Mouse (Mus musculus) cerebellum, adult (tissue): ENCODE results near the gene Emid1.
A peak's percentile ranks its signal among the peaks of the same experiment; 100 is the strongest.

Experiments
- ATAC-seq: cut with Nextera tagmentation; 2 replicates; pipeline ENCODE4 v1.9.2; 2017; ENCODE audit warnings: mild to moderate bottlenecking, moderate library complexity, mixed read lengths; ENCODE audit not compliant: insufficient number of reproducible peaks, low FRiP score, low TSS enrichment

The Emid1 gene

GRCm38 (mm10) chr11:5151680-5152337 is at the start of gene Emid1:
Emid1 (minus strand) TSS chr11:5152257.
- no peak for ATAC-seq

- ATAC-seq, result no peak
Measured at GRCm38 (mm10) chr11:5199879-5200278, 47.8 kb upstream of the Emid1 start.

DNA sequence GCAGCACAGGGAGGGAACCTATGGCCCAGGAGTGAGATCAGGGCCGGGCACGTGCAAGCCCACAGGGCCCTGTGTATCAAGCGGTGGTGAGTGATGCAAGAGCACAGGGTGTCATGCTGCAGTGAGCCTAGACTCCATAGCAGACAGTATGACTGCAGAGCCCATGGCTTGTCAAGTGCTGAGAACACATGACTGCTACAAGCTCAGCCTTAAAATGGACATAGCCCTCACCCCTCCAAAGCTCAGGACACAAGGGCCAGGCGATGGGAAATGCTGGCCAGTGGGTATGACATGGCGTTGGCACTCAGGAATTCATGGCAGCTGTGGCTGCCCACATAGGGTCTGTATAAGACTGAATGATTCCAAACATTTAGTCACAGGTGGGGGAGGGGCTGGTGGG is 45.0 kb upstream of the Emid1 start:
- no peak for ATAC-seq

DNA sequence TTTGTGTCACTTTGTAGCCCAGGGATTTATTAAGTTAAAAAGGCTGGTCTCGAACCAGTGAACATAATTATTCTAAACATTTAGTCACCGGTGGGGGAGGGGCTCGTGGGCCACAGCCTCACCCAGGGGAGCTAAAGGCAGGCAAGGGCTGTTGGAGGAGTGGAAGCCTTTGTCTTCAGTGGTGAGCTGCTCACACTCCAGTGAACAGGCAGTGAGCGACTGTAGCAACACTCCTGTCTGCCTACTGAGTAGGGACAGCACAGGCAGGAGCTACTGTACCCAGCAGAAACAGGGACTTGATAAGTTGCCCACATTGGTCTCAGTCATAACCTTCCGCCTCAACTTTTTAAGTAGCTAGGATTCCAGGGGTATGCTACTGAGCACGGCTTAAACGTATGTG is 44.5 kb upstream of the Emid1 start:
- ATAC-seq, result no peak

DNA sequence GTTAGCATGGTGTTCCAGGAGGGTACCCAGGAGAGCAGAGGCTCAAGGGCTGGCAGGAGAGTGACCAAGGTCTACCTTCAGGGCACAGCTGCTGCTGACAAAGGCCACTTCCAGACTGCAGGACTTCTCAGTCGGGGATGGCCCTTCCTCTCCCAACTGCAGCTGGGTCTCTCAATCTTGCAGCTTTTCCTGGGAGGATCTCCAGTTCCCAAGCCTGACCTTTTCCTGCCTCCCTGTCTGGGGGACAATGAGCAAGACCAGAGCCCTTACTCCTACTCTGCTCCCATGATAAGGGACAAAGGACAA is 41.5 kb upstream of the Emid1 start:
- no peak for ATAC-seq

GRCm38 (mm10) chr11:5192840-5193575 is 41.0 kb upstream of the Emid1 start:
- ATAC-seq, result no peak

DNA sequence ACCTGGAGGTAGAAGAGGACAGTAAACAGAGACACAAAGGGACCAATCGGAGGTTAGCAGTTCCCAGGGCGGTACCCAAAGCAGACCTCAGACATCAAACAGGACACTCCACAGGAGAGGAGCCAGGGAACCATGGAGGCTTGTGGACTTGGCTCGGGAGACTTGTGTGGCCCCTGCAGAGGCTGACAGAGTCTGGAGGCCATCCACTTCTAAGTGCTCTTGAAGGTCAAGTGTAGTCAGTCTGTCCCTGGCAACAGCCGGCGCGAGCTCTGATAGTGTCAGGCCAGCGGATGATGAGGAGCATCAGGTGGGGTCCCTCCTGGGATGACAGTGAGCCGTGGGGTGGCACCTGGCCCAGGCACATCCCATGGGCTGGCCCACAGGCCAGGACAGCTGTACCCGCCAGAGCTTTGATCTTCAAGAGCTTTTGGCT is 40.0 kb upstream of the Emid1 start:
- ATAC-seq, result no peak

DNA sequence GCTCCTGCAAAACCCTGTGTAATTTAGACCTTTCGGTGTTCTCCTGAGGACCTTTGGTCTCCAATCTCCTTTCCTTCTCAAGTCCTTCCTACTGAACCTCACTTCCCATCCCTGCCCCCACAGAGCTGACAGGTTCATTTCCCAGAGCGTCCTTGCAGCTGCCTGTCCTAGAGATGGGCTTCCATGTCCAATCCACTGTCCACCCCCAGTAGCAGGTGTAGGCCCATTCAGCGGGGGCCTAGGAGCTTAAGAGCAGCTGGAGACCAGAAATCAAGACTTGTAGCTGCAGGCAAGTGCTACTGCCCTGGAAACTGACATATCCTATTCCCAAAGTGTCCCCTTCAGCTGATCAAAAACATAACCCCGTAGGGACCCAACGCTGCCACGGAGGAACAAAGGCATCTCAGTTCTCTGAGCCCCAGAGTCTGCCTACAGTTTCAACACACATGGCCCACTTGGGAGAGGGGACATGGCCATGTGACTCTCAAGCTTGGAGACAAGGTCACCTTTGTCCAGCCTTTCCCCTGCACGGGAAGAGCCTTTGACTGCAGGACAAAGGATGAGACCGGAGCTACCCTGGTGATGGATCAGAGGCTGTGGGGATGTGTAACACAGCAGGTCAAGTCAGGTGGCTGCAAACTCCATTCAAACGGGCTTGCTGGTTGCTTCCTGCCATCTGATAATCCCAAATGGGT is 37.3 kb upstream of the Emid1 start:
- ATAC-seq, result no peak

- no peak for ATAC-seq
Measured at GRCm38 (mm10) chr11:5188170-5188569, 36.1 kb upstream of the Emid1 start.

DNA sequence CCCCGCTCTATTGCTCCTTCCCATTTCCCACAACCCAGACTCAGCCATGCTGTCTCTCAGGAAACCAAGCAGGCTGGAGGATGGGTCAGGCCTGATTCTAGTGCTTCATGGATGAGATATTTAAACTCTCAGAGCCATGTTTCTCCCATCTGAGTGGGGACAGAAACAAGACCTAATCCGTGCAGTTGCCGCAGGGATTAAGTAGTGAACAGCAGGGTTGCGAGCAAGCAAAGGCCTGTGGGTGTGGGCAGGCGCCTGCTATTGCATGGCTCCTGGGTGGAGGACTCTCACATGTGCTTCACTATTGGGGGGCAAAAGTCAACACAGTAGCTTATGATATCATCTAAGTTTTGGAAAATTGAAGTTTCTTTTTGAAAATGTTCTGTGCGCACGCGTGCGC is 32.8 kb upstream of the Emid1 start:
- ATAC-seq, result no peak

GRCm38 (mm10) chr11:5184250-5184649 is 32.2 kb upstream of the Emid1 start:
- no peak for ATAC-seq

- ATAC-seq, result no peak
Measured at GRCm38 (mm10) chr11:5182870-5183269, 30.8 kb upstream of the Emid1 start.

DNA sequence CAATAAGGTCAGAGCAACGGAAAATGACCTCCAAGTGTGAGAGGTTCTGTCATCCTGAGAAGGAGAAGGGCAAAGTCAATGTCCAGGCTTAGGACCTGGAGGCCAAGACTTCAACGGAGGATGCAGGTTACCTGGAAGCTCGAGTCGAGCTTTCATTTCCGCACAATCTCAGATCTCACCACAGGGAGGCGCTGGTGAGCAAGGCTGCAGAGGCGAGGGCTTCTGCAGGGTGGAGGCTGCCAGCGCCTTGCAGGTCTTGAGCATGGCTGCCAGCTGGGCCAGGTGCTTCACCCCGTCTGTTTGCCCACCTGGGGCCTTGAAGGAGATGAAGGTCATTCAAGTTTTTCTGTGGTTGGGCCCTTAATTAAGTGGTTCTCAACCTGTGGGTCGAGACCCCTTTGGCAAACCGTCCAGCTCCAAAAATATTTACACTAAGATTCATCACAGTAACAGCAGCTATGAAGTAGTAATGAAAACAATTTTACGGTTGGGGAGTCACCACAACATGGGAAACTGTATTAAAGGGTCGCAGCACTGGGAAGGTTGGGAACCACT is 29.9 kb upstream of the Emid1 start:
- 0 out of 2 replicates have a peak, but pooled peaks have one; percentile 40 for ATAC-seq

DNA sequence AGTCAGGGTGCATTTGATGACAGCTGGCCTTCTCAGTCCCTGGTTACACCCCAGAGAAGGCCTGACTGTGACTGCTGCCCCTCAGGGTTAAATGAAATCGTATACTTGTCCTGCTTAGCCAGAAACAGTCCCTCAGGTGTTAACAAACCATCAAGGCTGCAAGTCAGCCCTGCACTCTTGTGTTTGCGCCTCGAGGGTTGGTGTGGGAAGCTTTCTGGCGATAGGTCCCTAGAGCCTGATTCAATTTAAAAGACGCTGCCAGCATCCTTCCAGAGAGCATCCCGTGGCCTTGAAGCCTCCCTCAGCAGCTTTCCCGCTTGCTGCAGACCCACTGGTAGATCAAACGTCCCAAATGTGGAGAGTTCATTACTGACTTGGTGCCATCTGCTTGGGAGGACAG is 27.3 kb upstream of the Emid1 start:
- ATAC-seq, result no peak

DNA sequence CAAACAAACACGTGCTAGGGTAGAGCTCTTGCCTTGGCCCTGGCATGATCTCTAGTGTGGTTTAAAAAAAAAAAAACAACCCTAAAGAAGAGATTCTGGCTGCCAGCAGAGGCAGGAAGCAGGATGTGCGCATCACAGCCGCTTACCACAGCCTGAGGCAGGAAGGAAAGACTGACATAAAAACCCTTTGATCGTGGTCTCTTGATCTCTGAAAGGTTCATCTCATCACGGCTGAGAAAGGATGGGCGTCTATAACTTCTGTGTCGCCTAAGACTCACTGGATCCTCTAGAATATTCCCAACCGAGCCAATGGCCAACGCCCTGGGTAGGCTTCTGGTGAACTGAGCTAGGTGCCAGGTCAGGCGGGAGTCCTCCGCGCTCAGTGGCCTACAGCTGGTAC is 25.1 kb upstream of the Emid1 start:
- no peak for ATAC-seq

DNA sequence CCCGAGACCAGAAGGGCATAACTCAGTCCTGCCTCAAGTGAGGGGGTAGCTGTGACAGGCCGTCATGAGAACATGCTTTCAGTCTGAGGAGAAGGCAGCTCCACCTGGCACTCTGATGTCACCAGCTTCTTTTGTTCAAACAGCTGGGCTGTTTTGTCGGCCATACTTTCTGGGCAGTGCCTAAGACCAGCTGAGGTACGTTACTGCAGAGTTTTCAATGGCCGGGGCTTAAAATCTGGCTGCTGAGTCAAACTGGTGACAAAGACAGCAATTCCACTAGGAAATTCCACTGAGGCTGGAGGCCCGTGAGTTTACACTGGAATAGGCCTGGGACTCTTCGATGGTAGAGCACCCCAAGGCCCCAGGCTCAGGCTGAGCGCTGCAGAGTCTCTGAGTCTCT is 24.6 kb upstream of the Emid1 start:
- ATAC-seq, result no peak

DNA sequence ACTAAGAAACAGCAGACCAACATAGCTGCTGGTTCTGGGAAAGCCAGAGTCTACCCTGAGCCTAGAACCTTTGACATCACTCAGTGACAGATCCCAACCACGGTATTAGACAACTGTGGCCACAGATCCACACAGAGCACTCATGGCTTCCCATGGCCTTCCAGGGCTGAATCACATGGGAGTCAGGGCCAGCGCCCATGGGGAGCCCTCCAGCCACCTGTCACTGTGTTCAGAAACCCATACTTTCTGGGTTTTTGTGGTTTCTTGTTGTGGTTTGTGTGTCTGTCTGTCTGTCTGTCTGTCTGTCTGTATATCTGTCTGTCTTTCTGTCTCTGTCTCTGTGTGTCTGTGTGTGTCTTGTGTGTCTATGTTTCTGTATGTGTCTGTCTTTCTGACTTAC is 23.8 kb upstream of the Emid1 start:
- ATAC-seq, result no peak

DNA sequence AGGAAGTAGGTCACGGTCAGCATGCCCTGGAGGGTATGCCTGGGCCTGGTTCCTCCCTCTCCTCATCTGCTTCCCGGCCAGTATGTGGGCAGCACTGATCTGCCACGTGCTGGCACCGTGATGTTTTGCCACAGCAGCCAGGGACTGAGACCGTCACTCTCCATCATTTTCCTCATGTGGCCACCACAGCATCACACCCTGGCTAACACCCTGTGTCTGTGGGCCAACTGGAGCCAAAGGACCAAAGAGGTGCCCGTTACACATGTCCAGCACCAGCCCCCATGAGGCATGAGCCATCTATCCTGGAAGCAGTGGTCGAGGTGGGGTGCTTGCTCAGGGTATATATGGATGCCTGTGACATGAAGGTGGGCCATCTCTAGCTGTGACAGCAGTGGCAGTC is 23.1 kb upstream of the Emid1 start:
- ATAC-seq, result no peak

DNA sequence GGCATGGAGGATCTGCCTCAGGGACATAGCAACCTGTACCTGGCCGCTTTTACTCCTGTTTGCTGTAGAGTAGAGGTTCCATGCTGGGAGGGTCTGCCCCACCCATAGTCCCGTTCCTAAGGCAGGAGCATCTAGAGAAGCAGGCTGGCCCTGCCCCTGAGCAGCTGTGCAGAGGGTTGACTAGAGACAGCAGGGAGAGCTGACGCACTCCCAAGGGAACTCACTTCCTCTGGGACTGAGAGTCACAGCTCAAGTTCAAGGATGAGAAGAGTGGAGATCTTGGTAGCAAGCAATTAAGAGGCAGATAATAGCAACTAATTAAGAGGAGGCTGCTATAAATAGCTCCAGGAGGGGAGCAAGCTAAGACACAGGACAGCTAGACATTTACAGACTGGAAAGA is 20.8 kb upstream of the Emid1 start:
- no peak for ATAC-seq

DNA sequence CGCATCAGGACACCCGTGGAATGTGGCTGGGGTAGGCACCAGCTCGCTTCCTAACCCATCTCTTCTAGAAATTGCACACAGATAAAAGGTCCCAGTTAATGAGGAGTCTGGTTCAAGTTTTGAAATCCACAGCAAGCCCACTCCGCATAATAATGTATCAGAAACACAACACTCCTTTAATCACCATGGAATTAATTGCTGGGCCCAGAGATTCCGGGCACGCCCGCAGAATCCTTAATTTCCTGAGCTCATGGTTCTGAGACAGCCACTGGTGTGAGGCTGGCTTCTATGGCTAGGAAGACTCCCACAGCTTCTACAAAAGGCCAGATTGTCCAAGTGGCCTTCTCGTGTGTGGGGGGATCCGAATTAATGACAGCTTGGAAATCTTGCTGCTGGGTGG is 15.3 kb upstream of the Emid1 start:
- ATAC-seq, result no peak

GRCm38 (mm10) chr11:5165471-5165916 is 13.4 kb upstream of the Emid1 start:
- peak; percentile 96 for ATAC-seq
